Mouse (Mus musculus) spleen, adult 2 months (tissue): Measurements from ENCODE around the gene Dcaf5.

Source experiments
- CTCF ChIP-seq: fragments of 200-500 bp; IDR thresholded peaks from 2 replicates; pipeline ENCODE4 v1.5.1; 2011; ENCODE audit warnings: mild to moderate bottlenecking, inconsistent platforms; ENCODE audit not compliant: insufficient read depth, insufficient read length, insufficient replicate concordance; ENCODE audit errors: extremely low read depth
- POLR2A ChIP-seq: fragments of 200-500 bp; IDR thresholded peaks from 2 replicates; pipeline ENCODE4 v1.6.1; 2011; ENCODE audit warnings: low read depth, low read length, inconsistent platforms

DNA sequence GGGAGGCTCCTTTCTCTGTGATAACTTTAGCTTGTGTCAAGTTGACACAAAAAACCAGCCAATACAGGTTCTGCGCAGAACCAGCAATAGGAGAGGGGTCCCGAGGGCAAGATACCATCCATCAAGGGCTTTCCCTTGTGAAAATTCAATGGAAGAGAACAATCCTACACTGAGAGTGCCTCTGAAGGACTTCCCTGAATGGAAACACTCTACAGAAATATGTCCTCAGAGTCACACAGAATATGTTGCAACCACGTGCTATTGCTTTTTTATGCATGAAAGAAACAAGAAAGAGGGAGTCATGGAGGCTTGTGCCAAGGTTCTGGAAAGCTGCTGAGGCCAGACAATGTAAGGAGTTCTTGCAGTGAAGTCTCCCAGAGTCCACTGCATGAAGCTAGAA lies 131.9 kb downstream of the Dcaf5 start:
- TF ChIP-seq POLR2A (no peak), CTCF (no peak)
